Mouse (Mus musculus) heart, postnatal 0 days (tissue): ENCODE data around the gene Zfp988. TPM values are rescaled to one million over a fixed set of nuclear protein-coding genes. Genes with fewer than 3 reads are reported as not detected.
"Not testable (repeated sequence)": the region's sequence is repeated elsewhere in the genome, so short reads cannot be mapped to it uniquely, and the experiment has no call there.

ENCODE experiments used
- ATAC-seq: fragments of 200-750 bp; cut with Nextera tagmentation; 2 replicates; pipeline ENCODE4 v1.8.0; 2017; ENCODE audit warnings: low read depth, moderate number of reproducible peaks, moderate library complexity; ENCODE audit not compliant: insufficient read depth
- DNase-seq: peaks from one replicate; pipeline ENCODE4 v3.0.0-alpha.2; 2016; ENCODE audit warnings: low spot score
- H3K27ac ChIP-seq: fragments of 300-500 bp; sonication (generic); 2 replicates; pipeline ENCODE4 v1.5.1; 2014; ENCODE audit warnings: low read depth, mild to moderate bottlenecking
- H3K27me3 ChIP-seq: fragments of 300-500 bp; sonication (generic); 2 replicates; pipeline ENCODE4 v1.6.1; 2014; ENCODE audit warnings: low read length, mixed read lengths; ENCODE audit not compliant: control insufficient read depth, insufficient read depth
- H3K36me3 ChIP-seq: fragments of 300-500 bp; sonication (generic); replicated peaks from 2 replicates; pipeline ENCODE4 v1.6.1; 2014; ENCODE audit warnings: low read length, mixed read lengths; ENCODE audit not compliant: control insufficient read depth, insufficient read depth
- H3K4me1 ChIP-seq: fragments of 300-500 bp; sonication (generic); 2 replicates; pipeline ENCODE4 v1.6.1; 2014; ENCODE audit warnings: antibody characterized with exemption; ENCODE audit not compliant: control insufficient read depth, insufficient read depth
- H3K4me2 ChIP-seq: fragments of 300-500 bp; sonication (generic); 2 replicates; pipeline ENCODE4 v1.6.1; 2014; ENCODE audit warnings: low read depth, mild to moderate bottlenecking, low read length, moderate library complexity
- H3K4me3 ChIP-seq: fragments of 300-500 bp; sonication (generic); 2 replicates; pipeline ENCODE4 v1.5.1; 2014; ENCODE audit warnings: low read depth, low read length
- H3K9ac ChIP-seq: fragments of 300-500 bp; sonication (generic); replicated peaks from 2 replicates; pipeline ENCODE4 v1.6.1; 2014; ENCODE audit warnings: low read depth, low read length, mixed read lengths
- H3K9me3 ChIP-seq: fragments of 300-500 bp; sonication (generic); replicated peaks from 2 replicates; pipeline ENCODE4 v1.6.1; 2016; ENCODE audit warnings: low read length; ENCODE audit not compliant: control insufficient read depth
- WGBS: fragments of 180-500 bp; shearing (Covaris S2); extraction: QIAGEN DNeasy Blood & Tissue Kit; methylation state at CpG from one replicate; pipeline ENCODE4 v1.1.7; 2014; 5-methylcytosine and 5-hydroxymethylcytosine counted together
- polyA plus RNA-seq: library from polyadenylated mRNA; unstranded; fragments of >200 nt; fragmentation: Nextera tagmentation; extraction: Ambion mirVana; gene quantifications from 2 replicates; pipeline ENCODE4 v1.2.1, GENCODE M21; 2015
- total RNA-seq: library from RNA; depleted of rRNA; stranded (reverse); fragments of >200 nt; gene quantifications from 2 replicates; pipeline ENCODE4 v1.2.3, GENCODE M21; 2014; ENCODE audit warnings: low replicate concordance

Zfp988 gene
- total and polyA plus RNA-seq, 2 experiments from 2014 or later = not detected

DNA sequence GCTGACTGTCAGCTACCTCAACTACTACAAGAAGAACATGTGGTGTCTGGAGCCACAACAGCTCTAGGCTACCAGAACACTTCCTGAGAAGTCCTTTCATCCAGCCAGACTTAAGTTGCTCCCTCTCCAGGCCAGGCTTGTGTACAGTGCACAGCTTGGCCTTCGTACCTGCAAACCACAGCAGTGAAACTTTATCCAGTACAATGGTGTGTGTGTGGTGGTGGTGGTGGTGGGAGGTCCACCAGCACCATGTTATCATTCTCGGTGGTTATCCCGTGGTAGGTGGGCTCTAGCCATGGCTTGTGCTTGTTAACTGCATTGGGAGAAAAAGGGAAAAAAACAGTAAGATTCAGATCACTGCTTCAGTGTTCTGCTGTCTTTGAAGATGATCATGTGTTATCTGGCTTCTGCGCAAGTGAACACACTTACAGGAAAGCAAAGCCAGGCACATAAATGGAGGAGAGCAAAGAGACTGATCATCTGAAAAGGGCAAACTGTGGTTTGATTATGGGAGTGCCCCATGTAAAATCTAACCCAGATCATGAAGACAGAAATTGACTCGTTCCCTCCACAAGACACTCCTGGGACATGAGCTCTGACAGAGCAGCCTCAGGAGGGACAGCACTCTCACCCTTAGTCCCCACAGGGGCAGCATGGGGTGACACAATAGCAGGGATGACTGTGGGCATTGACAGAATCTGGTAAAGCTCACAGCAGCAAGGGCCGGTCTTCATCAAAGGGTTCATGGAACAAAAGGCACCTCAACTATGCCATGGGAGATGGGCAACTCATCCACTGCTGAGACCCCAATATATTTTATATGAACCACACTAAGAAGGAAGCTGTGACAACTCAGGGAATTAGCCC is 37.8 kb downstream of the Zfp988 start:
- H3K27me3 ChIP-seq, H3K36me3 ChIP-seq, H3K4me1 ChIP-seq, H3K4me2 ChIP-seq, H3K27ac ChIP-seq, DNase-seq, H3K4me3 ChIP-seq, H3K9ac ChIP-seq: not testable (repeated sequence)
- WGBS = 66% methylated on average over 6 of the region's 6 CpGs
- peak; percentile 63 for ATAC-seq
- peaks cover 44% of the 10 kb centered on the region for H3K9me3 ChIP-seq

DNA sequence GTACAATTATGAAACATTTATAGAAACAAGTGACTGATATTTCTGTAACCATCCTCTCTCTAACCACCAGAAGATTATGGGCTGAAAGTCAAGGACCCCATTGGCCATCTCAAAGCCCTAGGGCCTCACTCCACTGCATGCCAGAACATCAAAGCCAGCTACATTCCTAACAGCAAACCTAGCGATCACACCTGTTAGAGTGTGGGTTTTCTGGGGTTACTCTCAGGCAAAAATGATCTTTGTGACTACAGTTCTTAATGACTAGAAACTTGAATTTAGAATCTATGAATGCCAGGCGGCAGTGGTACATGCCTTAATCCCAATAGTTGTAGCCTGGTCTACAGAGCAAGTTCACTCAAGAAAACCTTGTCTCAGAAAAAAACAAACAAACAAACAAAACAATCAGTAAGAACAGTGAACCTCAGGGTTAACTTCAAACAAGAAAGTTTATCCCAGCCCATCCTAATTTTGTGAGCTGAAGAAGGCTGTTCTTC is 39.6 kb downstream of the Zfp988 start:
- not testable (repeated sequence) for H3K4me1 ChIP-seq, H3K36me3 ChIP-seq, DNase-seq, H3K4me3 ChIP-seq, ATAC-seq, H3K27me3 ChIP-seq, H3K27ac ChIP-seq, H3K4me2 ChIP-seq, H3K9ac ChIP-seq
- 76% methylated on average over 2 of the region's 2 CpGs for WGBS
- H3K9me3 ChIP-seq = peaks cover 43% of the 10 kb centered on the region

DNA sequence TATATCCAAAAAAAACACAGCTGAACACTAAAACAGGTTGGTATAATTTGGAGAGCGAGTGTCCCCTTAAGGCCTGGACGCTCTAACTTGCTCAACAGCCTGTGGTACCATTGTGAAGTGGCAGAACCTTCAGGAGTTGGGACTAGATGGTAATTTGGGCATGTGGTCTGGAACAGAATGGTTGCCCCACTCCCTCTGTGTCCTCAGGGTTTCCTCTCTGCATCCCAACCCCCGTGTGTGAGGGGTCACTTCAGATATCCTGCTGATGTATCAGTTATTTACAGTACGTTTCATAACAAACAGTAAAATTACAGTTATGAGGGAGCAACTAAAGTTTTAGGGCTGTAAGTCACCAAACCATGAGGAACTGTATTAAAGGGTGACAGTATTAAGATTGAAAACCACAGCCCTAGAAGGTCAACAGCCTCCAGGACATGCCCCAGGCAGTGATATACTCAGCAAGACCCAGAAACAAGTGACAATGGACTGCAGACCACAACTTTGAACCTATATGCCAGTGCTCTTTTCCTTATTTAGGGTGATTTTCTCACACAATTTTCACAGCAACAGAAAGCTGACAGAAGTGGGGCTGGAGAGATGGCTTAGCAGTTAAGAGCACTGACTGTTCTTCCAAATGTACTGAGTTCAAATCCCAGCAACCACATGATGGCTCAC is 41.0 kb downstream of the Zfp988 start:
- not testable (repeated sequence) for ATAC-seq, H3K4me1 ChIP-seq, H3K4me3 ChIP-seq, H3K9ac ChIP-seq, H3K4me2 ChIP-seq, H3K27ac ChIP-seq, H3K27me3 ChIP-seq, DNase-seq, H3K36me3 ChIP-seq
- H3K9me3 ChIP-seq = peaks cover 50% of the 10 kb centered on the region
- 52% methylated on average over 4 of the region's 4 CpGs for WGBS

DNA sequence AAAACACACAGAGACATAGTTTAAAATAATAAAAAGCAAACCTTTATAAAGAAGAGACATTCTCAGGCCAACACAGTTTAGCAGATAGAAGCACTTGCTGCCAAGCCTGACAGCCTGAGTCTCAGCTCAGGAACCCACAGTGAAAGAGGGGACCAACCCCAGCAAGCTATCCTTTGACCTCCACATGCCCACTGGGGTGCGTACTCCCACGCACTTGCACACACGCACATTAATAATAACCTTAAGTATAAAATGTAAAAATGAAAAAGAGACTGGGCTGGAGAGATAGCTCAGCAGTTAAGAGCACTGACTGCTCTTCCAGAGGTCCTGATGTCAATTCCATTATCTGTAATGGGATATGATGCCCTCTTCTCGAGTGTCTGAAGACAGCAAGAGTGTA is 41.8 kb downstream of the Zfp988 start:
- peaks cover 50% of the 10 kb centered on the region for H3K9me3 ChIP-seq
- not testable (repeated sequence) for H3K27ac ChIP-seq, H3K4me2 ChIP-seq, H3K27me3 ChIP-seq, ATAC-seq, H3K36me3 ChIP-seq, DNase-seq, H3K4me3 ChIP-seq, H3K4me1 ChIP-seq, H3K9ac ChIP-seq
- WGBS = 54% methylated on average over 4 of the region's 4 CpGs

GRCm38 (mm10) chr4:147347880-147348279 is 42.4 kb downstream of the Zfp988 start:
- not testable (repeated sequence) for DNase-seq
- H3K9me3 ChIP-seq = peaks cover 49% of the 10 kb centered on the region

DNA sequence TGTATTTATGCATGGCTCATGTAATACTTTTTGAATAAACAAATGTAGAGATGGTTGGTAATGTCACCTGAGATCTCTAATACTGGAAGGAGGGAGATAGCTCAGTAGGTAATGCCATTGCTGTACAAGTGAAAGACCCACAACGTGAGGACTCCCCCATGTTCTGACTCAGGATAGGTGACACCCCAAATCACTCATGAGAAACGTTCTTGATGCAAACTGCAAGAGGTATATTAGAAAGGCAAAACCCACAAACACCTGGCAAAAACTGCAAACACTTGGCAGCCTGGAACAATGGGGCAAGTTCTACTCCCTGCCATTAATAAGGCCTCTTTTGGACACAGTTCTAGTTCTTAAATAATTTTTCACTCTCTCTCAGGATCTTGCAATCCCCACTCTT is 42.9 kb downstream of the Zfp988 start:
- H3K9me3 ChIP-seq = peaks cover 44% of the 10 kb centered on the region
- H3K4me1 ChIP-seq, DNase-seq, H3K27me3 ChIP-seq, ATAC-seq, H3K9ac ChIP-seq, H3K4me3 ChIP-seq, H3K36me3 ChIP-seq, H3K27ac ChIP-seq, H3K4me2 ChIP-seq: not testable (repeated sequence)
- 55% methylated on average over 2 of the region's 2 CpGs for WGBS

More at GRCm38 (mm10) chr4:147347880-147348279, 42.4 kb downstream of the Zfp988 start:
- not testable (repeated sequence) for ATAC-seq, H3K4me2 ChIP-seq, H3K36me3 ChIP-seq, H3K4me1 ChIP-seq, H3K27ac ChIP-seq, H3K27me3 ChIP-seq, H3K4me3 ChIP-seq, H3K9ac ChIP-seq
- 35% methylated on average over 1 of the region's 3 CpGs for WGBS

DNA sequence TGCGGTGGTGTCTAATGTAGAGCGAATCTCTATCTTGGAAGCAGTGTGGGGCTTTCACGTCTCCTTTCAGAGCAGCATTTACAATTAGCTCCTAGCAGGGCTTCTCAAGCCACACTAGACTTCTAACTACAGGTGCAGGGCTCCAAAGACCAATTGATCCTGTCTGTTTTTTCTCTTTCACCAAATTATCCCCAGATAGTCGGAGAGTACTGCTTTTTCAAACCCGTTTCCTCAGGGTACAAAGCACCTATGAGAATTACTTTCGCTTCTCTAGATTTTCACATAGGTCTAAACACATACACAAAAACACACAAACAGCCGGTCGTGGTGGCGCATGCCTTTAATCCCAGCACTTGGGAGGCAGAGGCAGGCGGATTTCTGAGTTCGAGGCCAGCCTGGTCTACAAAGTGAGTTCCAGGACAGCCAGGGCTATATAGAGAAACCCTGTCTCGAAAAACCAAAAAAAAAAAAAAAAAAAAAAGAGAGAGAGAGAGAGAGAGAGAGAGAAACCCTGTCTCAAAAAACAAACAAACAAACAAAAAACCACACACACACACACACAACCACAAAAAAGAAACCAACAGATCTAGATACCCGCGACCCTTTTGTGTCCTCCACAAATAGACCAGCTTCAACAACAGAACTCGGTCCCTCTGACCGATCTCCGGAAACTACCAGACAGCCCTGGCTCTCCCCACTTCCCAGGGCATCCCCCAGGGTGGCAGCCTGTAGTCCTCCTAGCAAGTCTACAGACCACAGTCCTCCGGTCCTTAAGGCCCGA is 43.6 kb downstream of the Zfp988 start:
- not testable (repeated sequence) for H3K4me1 ChIP-seq, H3K27me3 ChIP-seq, H3K4me3 ChIP-seq, DNase-seq, H3K27ac ChIP-seq, H3K36me3 ChIP-seq, H3K9ac ChIP-seq, ATAC-seq, H3K4me2 ChIP-seq
- H3K9me3 ChIP-seq = peaks cover 38% of the 10 kb centered on the region
- WGBS = 81% methylated on average over 18 of the region's 19 CpGs
